In genomic region chr14:77159397-77159796, GRCm38 (mm10) we compare ENCODE assay signal across 17 mouse cellular contexts. TPM values are rescaled to one million over a fixed set of nuclear protein-coding genes. Genes with fewer than 3 reads are reported as not detected.
DNase-seq lines count a peak whose midpoint lies in the region; ATAC-seq and TF ChIP-seq lines count a peak whose summit lies in the region.
"Had no signal": no experiment of that assay in that cellular context is flagged by ENCODE, and none has a peak within 500 bp of the region (broad histone marks: within the 10 kb centered on the region; RNA-seq: fewer than 3 reads in every experiment).

No protein-coding gene starts in this region.

- H3K9ac ChIP-seq in neural tube, embryonic 12.5 days = no peak overlapping the region
- H3K9ac ChIP-seq in hindbrain, embryonic 13.5 days = peak overlapping the region; percentile 60; the same call in 1 of the 2 replicates
- H3K9ac ChIP-seq in midbrain, embryonic 16.5 days (ENCODE audit: low read depth, low read length) = peak overlapping the region; percentile 41; the same call in 1 of the 2 replicates
- H3K9ac ChIP-seq: lung, embryonic 15.5 days had no signal

- H3K4me1 ChIP-seq in neural tube, embryonic 12.5 days = peaks cover 36% of the 10 kb centered on the region
- H3K4me1 ChIP-seq in hindbrain, embryonic 13.5 days (replicated peaks) = peaks cover 56% of the 10 kb centered on the region
- H3K4me1 ChIP-seq in midbrain, embryonic 16.5 days (ENCODE audit: control insufficient read depth, insufficient read depth, low read length) = peaks cover 54% of the 10 kb centered on the region
- H3K4me1 ChIP-seq in cerebellum, adult 2 months (ENCODE audit: control insufficient read depth, insufficient read depth, low read length) = peaks cover 3% of the 10 kb centered on the region

- no peak for TF ChIP-seq POLR2A in cerebellum, adult 2 months (IDR thresholded peaks at IDR 0.05; ENCODE audit: borderline replicate concordance, insufficient read depth, low read length)

- H3K27ac ChIP-seq in neural tube, embryonic 12.5 days = no peak overlapping the region
- peak overlapping the region; percentile 76 for H3K27ac ChIP-seq in hindbrain, embryonic 13.5 days
- peak overlapping the region; percentile 50; the same call in 1 of the 2 replicates for H3K27ac ChIP-seq in midbrain, embryonic 16.5 days (ENCODE audit: low read length)
- no peak overlapping the region for H3K27ac ChIP-seq in cerebellum, adult 2 months (ENCODE audit: insufficient read depth, low read length)
- H3K27ac ChIP-seq: lung, embryonic 15.5 days had no signal

- H3K27me3 ChIP-seq in neural tube, embryonic 12.5 days (replicated peaks) = no peaks in the 10 kb centered on the region
- no peaks in the 10 kb centered on the region for H3K27me3 ChIP-seq in hindbrain, embryonic 13.5 days
- no peaks in the 10 kb centered on the region for H3K27me3 ChIP-seq in midbrain, embryonic 16.5 days (ENCODE audit: control insufficient read depth, insufficient read depth, low read depth, low read length)
- no peaks in the 10 kb centered on the region for H3K27me3 ChIP-seq in cerebellum, adult 2 months (ENCODE audit: control insufficient read depth, insufficient read depth, low read length)

- peak overlapping the region; percentile 74 for H3K4me2 ChIP-seq in neural tube, embryonic 12.5 days (replicated peaks)
- peak overlapping the region; percentile 87 for H3K4me2 ChIP-seq in hindbrain, embryonic 13.5 days
- H3K4me2 ChIP-seq in midbrain, embryonic 16.5 days (ENCODE audit: low read length) = peak overlapping the region; percentile 63
- H3K4me2 ChIP-seq: liver, embryonic 11.5 days; lung, embryonic 15.5 days had no signal

- H3K4me3 ChIP-seq in neural tube, embryonic 12.5 days = no peak overlapping the region
- H3K4me3 ChIP-seq in hindbrain, embryonic 13.5 days = peak overlapping the region; percentile 92
- peak overlapping the region; percentile 98 for H3K4me3 ChIP-seq in midbrain, embryonic 16.5 days (ENCODE audit: low read depth, low read length)
- no peak overlapping the region for H3K4me3 ChIP-seq in cerebellum, adult 2 months (replicated peaks; ENCODE audit: insufficient read depth, low read depth, low read length)
- H3K4me3 ChIP-seq: erythroblast, embryonic 14.5 days; lung, embryonic 15.5 days had no signal

- 46% methylated on average over 5 of the region's 5 CpGs for WGBS in neural tube, embryonic 12.5 days
- 49% methylated on average over 5 of the region's 5 CpGs for WGBS in hindbrain, embryonic 13.5 days
- WGBS in midbrain, embryonic 16.5 days = 39% methylated on average over 5 of the region's 5 CpGs
- 80% methylated on average over 5 of the region's 5 CpGs for WGBS in cerebellum, adult 2 months

- no peaks in the 10 kb centered on the region for H3K9me3 ChIP-seq in neural tube, embryonic 12.5 days
- H3K9me3 ChIP-seq in hindbrain, embryonic 13.5 days = no peaks in the 10 kb centered on the region
- no peaks in the 10 kb centered on the region for H3K9me3 ChIP-seq in midbrain, embryonic 16.5 days (replicated peaks; ENCODE audit: control insufficient read depth, low read length, poor library complexity, severe bottlenecking)
- H3K9me3 ChIP-seq: lung, embryonic 15.5 days had no signal

- no peak for DNase-seq in neural tube, embryonic 10.5 days (ENCODE audit: extremely low spot score, low spot score)
- DNase-seq in cerebellum, postnatal 25 days = no peak
- no peak for DNase-seq in cerebellum, adult 2 months
- DNase-seq in gastrocnemius, postnatal 4 days (ENCODE audit: low spot score in 2 of 2) = no peak
- DNase-seq: adrenal gland, postnatal 14 days; heart, adult 18-20 months; kidney, postnatal 25 days; left cerebral cortex, postnatal 4 days had no signal

- H3K36me3 ChIP-seq in neural tube, embryonic 12.5 days = no peaks in the 10 kb centered on the region
- H3K36me3 ChIP-seq in hindbrain, embryonic 13.5 days = no peaks in the 10 kb centered on the region
- H3K36me3 ChIP-seq in midbrain, embryonic 16.5 days (ENCODE audit: control insufficient read depth, insufficient read depth, low read length) = no peaks in the 10 kb centered on the region
- H3K36me3 ChIP-seq: lung, embryonic 15.5 days had no signal

- no peak for TF ChIP-seq CTCF in cerebellum, adult 2 months (IDR thresholded peaks at IDR 0.05; ENCODE audit: borderline replicate concordance, insufficient read depth, low read depth, low read length)

- ATAC-seq in neural tube, embryonic 12.5 days (ENCODE audit: low FRiP score, low read depth) = no peak
- no peak for ATAC-seq in hindbrain, embryonic 13.5 days (ENCODE audit: low FRiP score)
- no peak for ATAC-seq in midbrain, embryonic 16.5 days
- ATAC-seq: CD4-positive, CD25-positive, alpha-beta regulatory T cell, adult 4 months; intestine, embryonic 16.5 days had no signal

RNA-seq across cellular contexts. Expression of gene Enox1, which starts 2.8 kb away (rescaled TPM):
- 35.4 and 37.1 TPM in 2 replicates for polyA plus RNA-seq in neural tube, embryonic 12.5 days (2016; fragmentation: Nextera tagmentation; extraction: Ambion mirVana)
- polyA plus RNA-seq in hindbrain, embryonic 13.5 days (2015; fragmentation: Nextera tagmentation; extraction: Ambion mirVana) = 45.7 and 46.2 TPM in 2 replicates
- polyA plus RNA-seq in midbrain, embryonic 16.5 days (2015; fragmentation: Nextera tagmentation; extraction: Ambion mirVana) = 42.4 and 42.8 TPM in 2 replicates
- 14.4 and 15.2 TPM in 2 replicates for polyA plus RNA-seq in cerebellum, adult 2 months (2012; rRNA removed)
- total RNA-seq in gastrocnemius, postnatal 4 days (2021) = 10 to 100 TPM; 14.3 to 17.3 TPM
- total RNA-seq: MEL had no signal
- polyA plus RNA-seq: CD4-positive, CD25-positive, alpha-beta regulatory T cell, adult 4 months; erythroblast, embryonic 14.5 days had no signal

Comparison
In these comparisons a context has a peak if more than half of its experiments do, and no peak if none do; other contexts are left out.
1. H3K27ac ChIP-seq: peak in hindbrain, embryonic 13.5 days (single experiment) and midbrain, embryonic 16.5 days (single experiment); none in neural tube, embryonic 12.5 days (single experiment) and cerebellum, adult 2 months (single experiment).
2. H3K4me3 ChIP-seq: peak in hindbrain, embryonic 13.5 days (single experiment) and midbrain, embryonic 16.5 days (single experiment); none in neural tube, embryonic 12.5 days (single experiment) and cerebellum, adult 2 months (single experiment).
3. Peak in every context shown above with its lines, with median percentiles within 50 percentile points of each other: H3K4me2 ChIP-seq.